Mouse (Mus musculus): ENCODE measurements around the gene Bcl2l10.

The Bcl2l10 gene

DNA sequence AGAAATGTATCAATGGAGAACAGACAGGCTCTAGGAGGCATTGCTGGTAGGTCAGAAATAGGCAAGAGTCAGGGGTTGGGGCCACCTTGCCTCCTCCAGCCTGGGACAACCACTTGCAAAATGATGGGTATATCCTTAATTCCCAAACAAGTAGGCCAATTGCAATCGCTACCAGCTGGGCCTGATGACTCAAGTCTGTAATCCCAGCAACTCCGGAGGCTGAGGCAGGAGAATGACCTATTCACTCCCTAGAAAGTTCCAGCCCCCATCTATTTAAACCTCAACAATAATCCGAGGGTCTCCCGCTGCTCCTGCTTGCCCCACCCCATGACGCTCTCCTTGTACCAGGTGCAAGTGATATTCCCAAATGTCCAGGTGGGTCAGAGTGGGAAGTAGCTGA lies at the start of gene Bcl2l10:
Gene Bcl2l10, plus strand, starts transcription at position 301 of the 400 bp plus-strand sequence.
- DNase-seq (ENCODE audit: low read depth), result no peak

DNA sequence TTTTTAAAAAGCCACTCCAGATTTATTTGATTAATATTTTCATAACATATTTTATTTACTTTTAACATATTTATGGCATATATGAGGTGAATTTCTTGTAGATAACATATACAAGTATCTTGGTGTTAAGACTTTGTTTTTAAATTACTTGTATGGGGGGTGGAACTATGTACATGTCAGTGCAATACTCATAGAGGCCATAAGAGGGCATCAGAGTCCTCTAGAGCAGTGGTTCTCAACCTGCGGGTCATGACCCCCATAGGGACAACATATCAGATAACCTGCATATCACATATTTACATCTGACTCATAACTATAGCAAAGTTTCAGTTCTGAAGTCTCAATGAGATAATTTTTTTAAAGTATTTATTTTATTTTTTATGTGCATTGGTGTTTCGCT lies 48.2 kb upstream of the Bcl2l10 start:
- no peak for DNase-seq (ENCODE audit: low read depth)

DNA sequence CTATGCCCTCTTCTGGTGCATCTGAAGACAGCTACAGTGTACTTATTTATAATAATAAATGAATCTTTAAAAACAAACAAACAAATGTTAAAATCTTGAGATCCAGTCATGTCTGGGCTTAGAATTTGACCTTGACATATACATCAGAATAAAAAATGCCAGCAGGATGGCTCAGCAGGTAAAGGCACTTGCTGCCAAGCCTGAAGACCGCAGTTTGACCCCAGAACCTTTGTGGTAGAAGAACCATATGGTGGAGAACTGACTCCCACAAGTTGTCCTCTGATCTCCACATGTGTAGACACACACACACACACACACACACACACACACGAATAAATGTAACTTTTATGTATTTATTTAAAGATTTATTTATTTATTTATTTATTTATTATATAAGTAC lies 44.5 kb upstream of the Bcl2l10 start:
- no peak for DNase-seq (ENCODE audit: low read depth)

DNA sequence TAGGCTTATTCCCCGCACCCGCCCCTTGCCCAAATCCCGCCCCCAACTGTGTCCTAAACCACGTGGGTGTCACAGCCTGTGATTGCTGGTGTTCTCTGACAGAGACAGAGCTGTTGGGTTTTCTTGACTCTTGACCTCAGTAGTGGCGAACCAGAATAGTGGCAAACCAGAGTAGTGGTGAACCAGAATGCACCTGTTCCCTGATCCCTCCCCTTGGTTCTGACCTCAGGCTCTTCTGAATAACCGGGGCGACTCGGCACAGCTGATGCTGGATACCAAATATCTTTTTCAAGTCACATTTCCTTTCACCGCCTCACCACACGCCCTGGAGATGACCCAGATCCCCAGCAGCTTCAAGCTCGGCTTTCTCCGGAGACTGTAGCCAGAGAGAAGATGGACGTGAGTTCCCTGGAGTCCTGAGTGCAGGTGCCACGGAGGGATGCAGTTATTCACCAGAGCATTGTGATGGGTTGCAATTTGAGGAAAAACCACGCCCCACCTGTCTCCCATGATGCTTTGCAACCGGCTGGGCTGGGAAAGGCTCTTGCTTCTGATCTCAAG lies 43.8 kb upstream of the Bcl2l10 start:
- no peak for DNase-seq (ENCODE audit: low read depth)

DNA sequence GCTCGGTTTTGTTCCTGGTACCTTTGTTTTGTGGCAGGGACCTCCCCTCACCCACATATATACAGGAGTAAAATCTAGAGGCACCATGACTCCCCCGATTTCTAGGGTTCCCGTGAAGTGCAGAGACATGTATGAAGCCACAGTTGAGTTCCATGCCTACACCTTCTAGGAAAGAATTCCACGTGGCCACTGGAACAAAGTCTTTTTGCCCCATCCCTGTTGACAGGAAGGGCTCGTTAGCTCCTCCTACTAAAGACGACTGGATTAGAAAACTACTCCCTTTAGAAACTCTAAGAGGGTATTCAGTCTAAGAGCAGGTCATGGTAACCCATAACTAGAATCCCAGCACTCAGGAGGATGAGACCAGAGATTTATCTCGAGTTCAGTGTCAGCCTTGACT lies 43.3 kb upstream of the Bcl2l10 start:
- no peak for DNase-seq (ENCODE audit: low read depth)

DNA sequence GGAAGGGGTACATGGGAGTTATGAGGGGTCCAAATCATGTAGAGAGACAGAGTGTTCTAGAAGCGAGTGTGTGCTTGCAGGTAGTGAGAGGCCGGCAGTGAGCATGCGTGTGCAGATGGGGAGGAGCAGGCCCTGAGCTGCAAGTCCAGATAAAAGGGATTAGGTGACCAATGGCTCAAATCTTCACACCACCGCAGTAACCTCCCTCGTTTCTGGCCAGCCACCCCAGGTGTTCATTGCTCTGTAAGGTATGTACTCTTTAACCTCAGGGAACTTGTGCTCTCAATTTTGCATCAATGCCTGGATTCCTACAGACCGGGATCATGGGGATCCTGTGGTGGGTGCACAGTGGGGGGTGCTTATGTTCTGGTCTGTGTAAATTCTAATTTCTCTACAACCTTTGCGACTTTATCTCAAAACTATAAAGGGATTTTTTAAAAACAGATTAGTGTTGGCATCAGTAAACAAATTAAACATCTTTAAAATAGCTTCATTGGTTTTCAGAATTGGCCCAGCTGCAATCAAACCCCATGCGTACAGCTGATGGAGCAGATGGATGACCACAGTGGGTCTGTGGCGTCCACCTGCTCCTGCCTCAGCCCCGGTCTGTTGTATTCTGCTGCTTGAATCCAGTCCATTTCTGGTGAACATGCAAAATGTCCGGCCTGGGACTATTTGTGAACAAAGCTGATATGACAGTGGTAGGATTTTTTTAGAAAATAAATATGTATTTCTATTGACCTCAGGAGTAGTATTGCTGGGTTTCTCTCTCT lies 41.2 kb upstream of the Bcl2l10 start, which contains the start of gene Gnb5:
Gene Gnb5, plus strand, starts transcription at position 163 of the 773 bp plus-strand sequence.
- no peak for DNase-seq (ENCODE audit: low read depth)

DNA sequence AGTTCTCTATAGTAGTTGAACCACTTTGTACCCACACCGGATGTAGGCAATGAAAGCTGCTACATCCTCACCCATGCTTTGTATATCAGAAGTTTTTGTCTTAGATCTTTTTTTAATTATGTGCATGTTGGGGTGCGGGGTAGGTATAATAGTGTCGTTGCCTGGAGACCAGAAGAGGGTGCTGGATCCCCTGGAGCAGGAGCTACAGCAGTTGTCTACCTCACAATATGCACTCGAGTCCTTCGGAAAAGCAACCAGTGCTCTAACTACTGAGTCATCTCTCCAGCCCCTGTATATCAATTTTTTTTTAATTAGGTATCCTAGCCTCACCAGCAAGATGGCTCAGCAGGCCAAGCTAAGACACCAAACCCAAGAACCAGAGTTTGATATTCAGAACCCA lies 40.5 kb upstream of the Bcl2l10 start:
- DNase-seq (ENCODE audit: low read depth), result no peak

DNA sequence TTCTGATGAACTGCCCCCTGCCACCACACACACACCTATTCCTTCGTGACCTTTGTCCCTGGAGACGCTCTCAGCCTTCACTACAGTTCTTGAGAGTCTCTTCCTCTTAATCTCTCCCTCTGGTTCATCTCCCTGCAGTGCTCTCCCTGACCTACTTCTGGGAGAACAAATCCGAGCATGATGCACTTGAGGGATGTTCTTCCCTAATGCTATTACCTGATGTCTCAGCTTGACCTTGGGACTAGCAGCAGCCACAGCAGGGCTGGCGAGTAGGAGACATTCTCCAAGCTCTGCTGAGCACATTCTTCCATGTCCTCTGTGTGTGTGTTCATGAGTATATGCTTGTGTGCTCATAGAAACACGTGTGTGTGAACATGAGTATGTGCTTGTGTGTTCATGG lies 38.9 kb upstream of the Bcl2l10 start:
- DNase-seq (ENCODE audit: low read depth), result no peak

DNA sequence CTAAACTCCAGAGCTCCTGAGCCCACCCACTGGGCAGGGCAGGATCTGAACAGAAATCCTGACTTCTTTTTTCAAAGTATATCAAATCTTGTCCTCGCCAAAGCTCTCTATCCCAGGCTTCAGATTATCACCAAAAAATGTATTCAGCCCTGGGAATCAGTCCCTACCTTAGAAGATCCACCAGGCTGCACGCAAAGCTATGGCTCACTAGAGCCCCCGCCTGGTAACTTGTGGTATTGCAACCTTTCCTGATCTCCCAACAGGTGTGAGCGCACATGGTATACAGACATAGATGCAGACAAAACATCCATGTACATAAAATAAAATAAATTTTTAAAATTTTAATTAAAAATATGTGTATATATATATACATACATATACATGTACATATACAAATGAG lies 35.5 kb upstream of the Bcl2l10 start:
- no peak for DNase-seq (ENCODE audit: low read depth)

DNA sequence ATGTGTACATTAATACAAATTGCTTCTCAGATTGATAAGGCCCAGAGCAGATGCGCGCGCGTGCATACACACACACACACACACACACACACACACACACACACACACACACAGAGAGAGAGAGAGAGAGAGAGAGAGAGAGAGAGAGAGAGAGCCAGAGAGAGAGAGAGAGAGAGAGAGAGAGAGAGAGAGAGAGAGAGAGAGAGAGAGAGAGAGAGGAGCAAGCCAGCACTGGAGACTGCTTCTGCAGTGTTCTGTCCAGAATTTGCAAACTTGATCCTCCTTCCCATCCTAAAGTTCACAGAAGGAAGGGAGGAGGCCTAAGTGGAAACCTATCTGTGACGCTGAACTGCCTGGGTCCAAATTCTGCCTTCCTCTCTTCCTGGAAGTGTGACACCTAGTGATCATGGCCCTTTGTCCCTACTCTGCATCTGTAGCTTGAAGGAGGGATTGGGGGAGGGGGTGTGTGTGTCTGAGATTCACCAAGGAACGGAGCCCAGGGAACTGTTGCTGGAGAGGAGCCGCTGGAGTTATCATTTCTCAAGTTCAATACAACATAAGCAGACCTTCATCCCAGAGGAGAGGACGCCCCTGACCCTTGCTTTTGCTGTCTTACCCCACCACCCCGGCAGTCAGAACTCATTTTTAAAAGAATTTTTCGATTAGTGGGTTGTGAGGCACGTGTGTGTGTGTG lies 34.3 kb upstream of the Bcl2l10 start:
- DNase-seq (ENCODE audit: low read depth), result no peak

DNA sequence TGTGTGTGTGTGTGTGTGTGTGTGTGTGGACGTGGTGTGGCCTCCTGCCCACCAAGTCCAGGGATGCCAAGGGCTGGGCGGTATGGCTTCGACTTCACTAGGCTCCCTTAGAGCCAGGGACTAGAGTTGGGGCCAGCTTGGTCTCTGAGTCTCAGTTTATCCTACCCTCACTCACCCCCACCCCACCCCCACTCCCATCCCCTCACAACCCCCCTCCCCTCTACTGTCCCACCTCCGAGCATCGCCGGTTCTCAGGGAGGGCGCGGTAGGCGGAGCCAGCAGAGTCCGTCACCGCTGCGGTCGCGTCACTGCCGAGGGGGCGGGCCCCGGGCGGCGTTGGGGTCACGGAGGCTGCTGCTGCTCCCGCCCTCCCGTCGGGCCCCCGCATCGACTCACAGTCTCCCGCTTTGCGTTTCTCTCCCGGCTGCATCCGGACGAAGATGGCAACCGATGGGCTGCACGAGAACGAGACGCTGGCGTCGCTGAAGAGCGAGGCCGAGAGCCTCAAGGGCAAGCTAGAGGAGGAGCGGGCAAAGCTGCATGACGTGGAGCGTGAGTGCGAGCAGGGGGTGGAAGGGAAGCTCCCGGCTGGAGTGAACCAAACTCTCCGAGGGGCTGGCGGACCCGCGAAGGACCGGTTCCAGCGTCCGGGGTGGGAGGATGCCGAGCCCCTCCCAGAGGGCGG lies 33.6 kb upstream of the Bcl2l10 start:
- no peak for DNase-seq (ENCODE audit: low read depth)

DNA sequence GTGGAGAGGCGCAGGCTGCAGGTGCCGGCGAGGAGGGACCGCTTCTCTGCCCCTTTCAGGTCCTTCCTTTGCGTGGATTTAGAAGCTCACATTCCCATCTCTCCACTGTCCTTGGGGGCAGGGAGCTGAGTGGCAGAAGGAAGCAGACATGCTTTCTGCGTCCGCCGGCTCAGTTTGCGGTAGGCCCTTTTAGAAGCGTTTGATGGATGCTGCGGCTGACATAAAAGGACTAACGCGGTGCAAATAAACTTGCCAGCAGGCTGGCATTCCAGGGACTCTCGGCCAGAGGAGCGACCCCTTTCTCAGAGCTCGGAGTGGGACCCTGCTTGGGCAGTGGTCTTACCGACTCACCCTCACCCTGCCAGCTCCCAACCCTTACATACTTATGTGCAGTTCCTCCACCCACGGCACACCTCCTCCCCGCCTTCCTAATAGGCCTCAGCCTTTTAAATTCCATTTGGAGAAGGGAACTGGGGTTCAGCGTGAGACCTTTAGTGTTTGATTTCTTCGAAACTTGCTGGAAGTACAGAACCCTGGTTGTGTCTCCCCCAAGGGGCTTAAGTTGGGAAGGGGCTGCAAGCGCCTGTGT lies 32.9 kb upstream of the Bcl2l10 start:
- no peak for DNase-seq (ENCODE audit: low read depth)

DNA sequence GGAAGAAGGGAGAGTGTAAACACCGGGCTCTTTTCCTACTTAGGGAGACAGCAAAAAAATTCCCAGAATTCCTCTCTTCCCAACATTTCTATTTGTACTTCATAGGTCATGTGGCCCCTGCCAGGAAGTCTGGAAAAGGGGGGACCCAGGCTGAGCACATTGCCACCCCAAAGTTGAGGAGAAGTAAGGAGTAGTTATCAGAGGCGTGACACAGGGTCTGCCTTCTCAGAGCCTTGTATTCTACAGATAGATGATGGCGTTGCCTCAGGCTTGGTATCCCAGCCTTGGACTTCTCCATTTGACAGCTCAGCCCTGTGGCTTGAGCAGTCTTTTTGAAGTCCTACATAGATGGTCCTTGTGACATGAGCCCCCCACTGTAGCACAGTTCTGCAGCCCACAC lies 32.3 kb upstream of the Bcl2l10 start:
- DNase-seq (ENCODE audit: low read depth), result no peak

DNA sequence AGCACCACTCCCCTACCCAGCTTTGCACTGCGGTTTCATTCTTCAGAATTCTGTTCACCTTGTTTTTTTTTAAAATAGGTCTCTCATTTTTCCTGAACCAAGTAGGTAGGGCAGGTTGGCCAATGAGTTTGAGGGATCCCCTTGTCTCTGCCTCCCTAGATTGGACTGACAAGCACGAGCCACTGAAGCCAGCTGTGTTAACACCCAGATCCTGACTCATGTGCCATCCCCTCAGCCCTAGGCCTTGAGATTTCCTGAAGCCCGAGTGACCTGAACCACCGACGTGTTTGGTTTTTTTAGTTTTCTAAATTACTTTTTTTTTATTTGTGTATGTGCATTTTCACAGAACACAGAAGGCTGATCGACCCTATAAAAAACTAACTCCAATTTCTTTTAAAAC lies 30.8 kb upstream of the Bcl2l10 start:
- no peak for DNase-seq (ENCODE audit: low read depth)

DNA sequence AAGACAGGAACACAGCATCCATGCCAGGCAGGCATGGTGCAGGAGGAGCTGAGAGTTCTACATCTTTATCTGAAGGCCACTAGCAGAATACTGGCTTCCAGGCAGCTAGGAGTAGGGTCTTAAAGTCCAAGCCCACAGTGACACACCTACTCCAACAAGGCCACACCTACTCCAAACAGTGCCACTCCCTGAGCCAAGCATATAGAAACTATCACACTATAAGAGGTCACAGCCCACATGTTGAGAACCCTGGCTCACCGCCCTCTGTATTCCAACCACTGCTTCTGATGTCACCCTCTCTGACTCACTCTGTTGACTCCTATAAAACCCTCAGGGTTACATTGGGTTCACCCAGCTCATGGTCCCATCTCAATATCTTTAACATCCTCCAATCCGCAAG lies 29.4 kb upstream of the Bcl2l10 start:
- DNase-seq (ENCODE audit: low read depth), result no peak

DNA sequence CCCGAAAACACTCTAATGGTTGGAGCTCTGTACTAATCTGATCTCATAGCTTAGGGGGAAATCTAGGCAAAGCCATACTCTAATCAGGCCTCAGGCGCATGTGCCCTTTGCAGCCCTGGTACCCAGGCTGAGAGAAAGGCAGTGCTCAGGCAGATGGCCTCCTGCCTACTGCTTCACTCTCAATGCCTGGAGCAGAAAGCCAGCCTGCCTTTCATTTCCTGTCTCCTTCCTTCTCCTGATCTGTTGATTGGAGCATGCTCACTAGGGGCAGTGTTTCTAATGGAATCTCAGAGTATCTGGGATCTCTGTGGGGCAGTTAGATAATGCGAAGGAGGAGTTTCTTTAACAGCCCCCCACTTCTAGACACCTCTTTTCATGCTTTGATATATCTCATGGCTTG lies 28.2 kb upstream of the Bcl2l10 start:
- DNase-seq (ENCODE audit: low read depth), result no peak

DNA sequence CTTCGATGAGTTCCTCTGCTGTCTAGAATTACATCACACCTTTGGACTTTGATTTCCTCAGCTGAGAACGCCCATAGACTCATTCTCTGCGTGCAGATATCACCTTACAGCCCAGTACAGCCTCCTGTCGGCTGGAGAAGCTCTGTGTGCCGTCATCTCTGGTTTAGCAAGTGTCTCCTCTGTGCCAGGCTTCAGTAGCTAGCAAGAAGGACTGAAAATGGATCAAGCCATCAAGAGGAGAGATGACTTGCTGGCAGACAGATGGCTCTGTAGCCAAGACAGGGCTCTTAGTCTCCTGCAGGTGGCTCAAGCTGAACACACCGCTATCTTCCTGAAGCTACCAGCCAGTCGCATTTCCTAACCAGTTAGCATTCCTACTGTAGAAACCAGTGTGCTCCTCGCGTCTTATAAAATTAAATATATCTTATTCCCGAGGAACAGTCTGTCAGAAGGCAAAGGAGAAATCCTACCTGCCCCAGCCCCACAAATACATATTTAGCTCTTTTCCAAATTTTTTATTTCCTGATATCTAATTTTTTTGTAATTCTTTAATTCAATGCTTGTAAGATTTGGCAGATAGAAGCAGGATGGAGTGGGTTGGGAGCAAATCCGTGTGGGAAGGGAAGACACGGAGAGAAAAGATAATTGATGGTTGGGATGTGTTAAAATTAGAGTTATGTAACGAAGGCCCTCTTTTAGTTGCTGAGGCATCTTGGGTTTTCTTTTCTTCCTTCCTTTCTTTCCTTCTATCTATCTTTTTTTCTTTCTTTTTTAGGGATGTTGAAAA lies 25.3 kb upstream of the Bcl2l10 start:
- no peak for DNase-seq (ENCODE audit: low read depth)

DNA sequence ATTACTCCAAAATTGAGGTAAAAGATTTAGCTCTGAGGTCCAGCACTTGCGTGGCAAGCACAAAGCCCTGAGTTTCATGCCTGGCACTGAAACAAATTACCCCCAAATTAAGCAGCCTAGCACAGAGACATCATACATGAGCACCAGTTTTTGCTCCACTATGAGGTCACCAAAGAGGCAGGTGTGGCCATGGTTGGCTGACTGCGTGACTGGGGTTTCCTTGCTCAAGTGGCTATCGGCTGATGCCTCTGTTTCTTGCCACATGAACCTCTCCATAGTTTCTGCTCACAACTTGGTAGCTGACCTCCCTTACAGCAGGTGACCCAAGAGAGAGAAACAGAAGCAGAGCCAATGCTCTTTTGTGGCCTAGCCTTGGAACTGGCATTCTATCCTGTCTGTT lies 19.5 kb upstream of the Bcl2l10 start:
- no peak for DNase-seq (ENCODE audit: low read depth)

DNA sequence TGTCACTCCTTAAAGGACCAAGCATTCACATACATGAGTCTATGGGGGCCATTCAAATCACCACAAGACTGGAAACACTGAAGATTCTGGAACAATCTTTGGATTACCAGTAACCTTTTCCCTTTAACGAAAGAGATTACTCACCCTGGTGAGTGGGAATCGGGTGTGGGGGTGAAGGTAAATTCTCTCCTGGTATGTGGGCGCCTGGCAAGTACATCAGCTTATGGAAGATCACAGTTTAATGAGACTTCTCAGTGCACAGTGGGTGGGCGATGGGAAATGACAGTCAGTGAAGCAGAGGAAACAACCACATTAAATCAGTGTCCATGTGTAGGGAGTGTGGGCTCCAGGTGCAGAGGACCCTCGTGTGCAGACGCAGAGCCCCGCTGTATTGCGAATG lies 16.7 kb upstream of the Bcl2l10 start:
- DNase-seq (ENCODE audit: low read depth), result no peak

DNA sequence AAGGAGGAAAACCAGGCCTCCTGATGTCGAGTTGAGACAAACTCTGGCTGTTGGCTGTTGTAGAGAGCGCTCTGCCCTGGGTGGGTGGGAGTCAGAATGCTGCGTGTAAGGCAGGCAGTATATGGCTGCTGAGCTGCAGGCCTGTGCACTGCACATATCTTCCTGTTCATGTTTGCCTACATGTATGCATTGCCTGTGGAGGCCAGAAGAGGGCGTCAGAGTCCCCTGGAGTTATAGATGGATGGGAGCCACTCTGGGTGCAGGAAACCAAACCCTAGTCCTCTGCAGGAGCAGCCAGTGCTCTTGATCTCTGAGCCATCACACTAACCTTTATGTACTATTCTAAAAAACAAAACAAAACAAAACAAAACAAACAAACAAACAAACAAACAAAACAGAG lies 13.1 kb upstream of the Bcl2l10 start:
- no peak for DNase-seq (ENCODE audit: low read depth)

DNA sequence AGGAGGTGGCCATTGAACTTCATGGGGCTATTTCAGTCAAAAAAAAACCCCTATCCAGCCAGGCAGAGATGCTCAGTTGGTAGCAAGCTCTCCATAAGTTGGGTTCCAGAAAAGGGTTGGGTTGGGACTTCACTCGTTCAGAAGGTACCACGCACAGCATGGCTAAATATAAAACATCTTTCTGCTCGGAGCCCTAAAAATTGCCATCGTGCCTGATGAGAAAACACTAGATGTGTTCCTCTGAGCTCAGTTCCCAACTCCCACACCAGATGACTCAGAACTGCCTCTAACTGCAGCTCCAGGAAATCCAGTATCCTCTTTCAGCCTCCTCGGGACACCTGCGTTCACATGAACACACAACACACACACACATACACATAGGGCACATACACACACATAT lies 9.5 kb upstream of the Bcl2l10 start:
- DNase-seq (ENCODE audit: low read depth), result no peak

DNA sequence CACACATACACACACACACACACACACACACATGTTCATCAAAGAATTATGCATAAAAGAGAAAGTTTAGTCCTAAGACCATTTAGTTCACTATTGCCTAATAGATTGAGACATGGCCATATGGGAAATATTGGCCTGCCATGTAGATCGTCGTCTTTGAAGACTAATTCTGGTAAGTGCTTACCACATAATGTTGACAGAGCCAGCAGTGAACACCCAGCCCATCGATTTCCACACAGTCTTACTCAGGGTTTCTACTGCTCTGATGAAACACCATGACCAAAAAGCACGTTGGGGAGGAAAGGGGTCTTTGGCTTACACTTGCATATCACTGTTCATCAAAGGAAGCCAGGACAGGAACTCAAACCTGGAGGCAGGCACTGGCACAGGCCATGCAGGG lies 5.1 kb upstream of the Bcl2l10 start:
- peak; percentile 56 for DNase-seq (ENCODE audit: low read depth)

All from fibroblast of lung, adult 2 months (primary cell).